Mouse (Mus musculus): ENCODE data around the gene Slc25a33.
"Not testable (repeated sequence)": the region's sequence is repeated elsewhere in the genome, so short reads cannot be mapped to it uniquely, and the experiment has no call there.

Gene Slc25a33

DNA sequence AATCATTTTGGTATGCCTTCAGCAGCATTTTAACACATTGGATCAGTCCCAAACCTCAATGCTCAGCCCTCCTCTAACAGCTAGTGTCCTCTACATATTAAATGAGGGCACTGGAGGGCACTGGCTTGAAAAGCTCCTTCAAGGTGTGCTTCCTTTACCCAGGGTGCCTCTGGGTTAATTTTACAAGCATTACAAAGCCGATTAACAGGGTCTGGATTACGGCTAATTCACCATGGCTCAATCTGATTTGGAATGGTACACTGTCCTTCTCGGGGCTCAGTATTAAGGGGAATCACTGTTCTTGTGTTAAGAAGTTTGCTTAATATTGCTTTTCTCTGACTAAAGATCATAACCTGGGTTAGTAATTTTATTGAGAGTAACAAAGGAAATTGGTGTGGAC lies 21.2 kb downstream of the Slc25a33 start:
- DNase-seq = no peak

DNA sequence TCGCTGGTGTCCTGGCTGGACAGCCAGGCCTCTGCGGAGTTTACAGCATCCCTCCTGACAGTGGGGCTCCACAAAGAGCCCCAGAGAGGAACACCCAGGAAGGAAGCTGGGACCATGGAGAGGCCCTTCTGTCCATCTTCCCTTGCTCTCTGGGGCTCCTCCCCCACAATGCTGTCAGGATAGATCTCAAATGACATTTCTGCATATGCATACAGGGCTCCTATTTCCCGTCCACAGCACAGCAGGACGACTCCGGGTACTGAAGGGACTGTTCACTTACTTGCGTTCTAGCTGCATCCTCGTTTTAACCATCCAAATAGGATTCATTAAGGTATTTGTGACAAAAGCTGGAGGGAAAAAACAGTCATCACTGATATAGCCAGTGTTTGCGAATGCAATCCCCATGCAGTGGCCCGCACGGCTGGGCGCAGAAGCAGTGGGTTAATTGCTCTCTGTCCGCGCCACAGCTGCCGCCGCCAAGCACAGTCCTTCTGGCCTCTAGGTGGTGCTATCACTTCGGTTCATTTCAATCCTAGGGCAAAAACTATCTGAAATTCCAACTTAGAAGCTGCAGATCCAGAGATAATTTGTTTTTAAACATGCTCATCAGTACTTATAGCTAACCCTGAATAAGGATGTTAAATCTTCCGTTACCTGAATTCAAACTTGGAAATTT lies 21.8 kb downstream of the Slc25a33 start:
- peak in 1 of 2 experiments; percentile 47 for DNase-seq

DNA sequence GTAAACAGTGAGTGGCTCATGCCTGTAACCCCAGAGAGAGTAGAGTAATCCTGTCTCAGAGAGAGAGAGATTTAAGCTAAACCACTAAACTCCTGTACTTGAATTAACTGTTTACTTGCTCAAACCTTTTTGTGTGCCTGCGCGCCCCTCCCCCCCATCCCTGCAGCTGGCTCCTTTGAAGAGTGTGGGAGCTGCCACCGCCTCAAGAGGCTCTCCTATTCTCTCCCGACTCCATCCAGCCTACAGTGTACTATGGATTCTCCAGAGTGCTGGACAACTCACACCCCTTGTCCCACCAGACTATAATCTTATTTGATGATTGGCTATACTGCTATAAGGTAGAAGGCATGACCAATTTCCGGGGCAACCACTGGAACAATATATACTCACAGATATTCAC lies 23.4 kb downstream of the Slc25a33 start:
- DNase-seq = no peak

DNA sequence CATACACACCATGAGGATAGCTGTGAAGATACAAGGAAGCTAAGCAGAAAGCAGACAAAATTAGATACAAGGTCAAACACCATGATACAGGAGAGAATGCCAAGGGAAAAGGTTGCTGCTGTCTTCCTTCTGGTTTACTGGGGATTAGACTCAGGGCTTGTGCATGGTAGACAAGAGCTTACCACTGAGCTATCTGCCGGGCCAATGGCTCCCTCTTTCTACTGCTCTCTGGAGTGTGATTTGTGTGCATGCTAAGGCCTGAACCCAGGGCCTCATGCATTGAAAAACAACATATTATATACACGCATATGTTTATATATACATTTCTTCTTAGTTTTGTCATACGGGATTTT lies 24.4 kb downstream of the Slc25a33 start:
- DNase-seq = not testable (repeated sequence)

DNA sequence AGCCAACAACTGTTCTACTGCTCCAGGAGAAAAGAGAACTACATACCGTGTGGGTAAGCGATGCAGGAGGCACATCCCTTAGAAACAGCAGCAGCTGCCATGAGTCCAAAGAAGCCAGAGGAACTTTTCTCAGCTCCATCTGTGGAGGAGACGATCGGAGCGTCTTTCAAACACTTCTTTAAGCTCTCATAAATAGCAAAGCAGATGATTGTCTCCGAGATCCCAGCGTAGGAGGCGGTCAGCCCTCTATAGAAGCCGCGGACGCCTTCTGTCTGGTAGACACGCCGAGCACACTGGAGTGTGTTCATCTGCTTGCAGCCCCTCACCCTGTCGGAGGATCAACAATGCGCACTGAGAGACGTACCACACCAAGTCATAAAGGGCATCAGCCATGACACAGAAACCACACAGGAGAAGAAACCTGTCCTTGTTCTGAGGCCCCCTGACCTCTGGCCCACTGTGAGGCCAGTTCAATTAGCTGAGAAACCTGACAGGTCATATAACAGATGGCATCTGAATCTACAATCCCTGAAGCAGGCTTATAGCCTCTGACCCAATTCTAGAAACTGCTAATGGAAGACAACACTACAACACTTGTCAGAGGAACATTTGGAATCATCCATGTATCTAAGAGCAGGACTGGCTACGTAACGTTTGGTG lies 24.9 kb downstream of the Slc25a33 start:
- no peak for DNase-seq

DNA sequence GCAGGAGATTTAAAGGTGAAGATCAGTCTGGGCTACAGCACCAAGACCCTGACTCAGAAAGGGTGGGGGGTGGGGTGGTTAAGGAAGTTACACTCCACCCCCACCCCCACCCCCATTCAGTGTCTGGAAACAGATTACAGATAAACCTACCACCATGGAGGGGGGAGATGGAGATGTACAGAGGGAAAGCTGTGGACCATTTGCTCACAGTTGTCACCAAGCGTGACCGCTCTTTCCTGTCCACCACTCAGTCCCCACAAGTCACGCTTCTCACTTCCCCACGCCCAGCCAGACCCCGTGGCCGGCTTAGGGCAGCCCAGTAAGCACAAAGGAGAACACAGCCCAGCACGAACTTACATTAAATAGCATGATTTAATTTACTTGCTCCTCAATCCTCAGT lies 30.0 kb downstream of the Slc25a33 start:
- no peak for DNase-seq

DNA sequence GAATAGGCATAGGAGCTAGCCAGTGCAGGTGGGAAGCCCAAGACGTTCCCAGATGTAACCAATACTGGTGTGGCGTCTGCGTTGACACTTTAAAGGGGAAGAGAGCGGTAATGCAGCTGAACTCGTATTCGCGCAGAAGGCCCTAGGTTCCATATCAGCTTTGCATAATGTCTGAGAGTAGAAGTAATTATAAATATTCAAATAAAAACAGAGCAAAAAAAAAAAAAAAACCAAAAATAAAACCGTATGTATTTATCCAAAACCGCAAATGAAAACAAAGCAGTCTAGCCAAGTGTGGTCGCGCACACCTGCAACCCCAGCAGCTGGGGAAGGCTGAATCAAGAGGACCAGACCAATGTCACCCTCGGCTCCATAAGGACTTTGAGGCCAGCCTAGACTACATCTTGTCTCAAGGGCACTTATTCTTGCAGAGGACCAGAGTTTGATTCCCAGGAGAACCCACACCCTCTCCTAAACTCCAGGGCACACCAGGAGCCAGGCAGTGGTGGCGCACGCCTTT lies 32.0 kb downstream of the Slc25a33 start:
- no peak for DNase-seq

DNA sequence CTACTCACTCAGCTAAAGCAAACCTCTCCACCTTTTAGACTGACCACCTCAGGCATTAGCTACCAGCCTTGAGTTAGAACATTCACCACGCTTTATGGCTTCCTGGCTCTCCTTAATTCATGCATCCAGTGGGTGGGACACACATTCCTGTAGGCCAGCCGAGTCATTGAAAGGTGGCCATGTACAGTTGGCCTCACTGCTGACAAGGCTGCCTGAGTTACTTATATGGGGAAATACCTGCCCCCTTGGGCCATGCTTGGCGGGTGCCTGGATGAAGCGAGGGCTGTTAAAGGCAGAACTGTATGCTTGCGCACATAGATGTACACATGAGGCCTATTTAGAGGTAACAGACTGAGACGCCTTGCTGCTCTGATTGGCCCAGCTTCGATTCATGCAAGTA lies 33.8 kb downstream of the Slc25a33 start:
- no peak for DNase-seq

DNA sequence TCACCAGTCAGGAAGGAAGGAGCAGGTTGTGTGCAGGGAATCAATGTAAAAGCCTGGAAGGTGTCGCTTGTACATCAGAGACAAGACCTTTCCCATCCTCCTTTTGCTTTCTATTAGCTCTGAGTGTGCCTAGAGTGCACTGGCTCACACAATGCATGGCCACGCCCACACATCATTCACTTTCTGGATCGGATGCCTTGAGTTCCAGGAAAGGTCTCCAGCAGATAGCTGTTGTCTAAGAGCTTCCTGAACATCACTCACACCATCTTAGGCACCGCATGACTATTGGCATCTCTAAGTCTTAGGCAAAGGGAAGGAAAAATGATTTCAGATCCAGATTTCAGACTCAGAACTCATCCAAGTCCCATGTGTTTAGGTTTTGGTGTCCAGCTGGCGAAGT lies 34.6 kb downstream of the Slc25a33 start:
- no peak for DNase-seq

DNA sequence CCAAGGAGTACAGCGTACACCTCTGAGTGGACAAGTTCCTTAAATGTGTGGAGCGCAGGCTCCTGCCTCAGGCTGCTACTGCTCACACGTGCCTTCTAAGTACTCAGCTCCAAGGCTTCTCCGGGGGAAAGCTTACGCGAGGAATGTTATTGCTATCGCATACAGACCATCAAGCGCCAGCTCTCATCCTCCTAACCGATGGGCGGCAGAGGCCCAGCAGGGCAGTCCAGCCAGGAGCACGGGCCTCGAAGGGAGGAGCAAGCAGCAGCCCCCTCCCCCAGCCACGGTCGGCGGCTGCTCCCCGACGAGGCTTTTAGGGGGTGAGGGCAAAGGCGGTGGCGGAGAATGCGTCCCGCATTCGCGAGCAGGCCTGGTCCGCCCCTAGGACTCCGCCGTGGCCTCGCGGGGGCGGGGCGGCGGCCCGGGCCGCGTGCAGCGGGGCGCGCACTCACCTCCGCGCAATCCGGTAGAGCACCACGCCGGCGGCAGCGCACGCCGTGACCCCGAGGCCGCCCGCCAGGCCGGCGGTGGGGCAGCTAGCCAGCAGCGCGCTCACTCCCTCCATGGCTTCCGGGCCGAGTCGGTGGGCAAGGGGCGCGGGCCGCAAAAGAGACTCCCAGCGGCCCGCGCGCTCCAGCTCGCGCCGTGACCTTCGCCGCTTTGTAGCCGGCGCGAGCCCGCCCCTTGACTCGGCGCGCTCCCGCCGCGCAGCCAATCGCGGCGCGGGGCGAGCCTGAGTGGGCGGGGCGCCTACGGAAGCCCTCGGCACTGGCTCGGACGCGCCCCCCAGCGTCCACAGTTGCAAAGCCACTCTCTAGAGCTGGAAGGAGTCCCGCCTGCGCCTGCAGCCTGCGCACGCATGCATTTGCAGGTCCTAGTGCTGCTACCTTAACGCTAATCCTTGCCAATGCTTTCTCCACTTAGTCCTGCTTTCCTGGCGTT lies 36.4 kb downstream of the Slc25a33 start, which contains the start of gene Tmem201:
Gene Tmem201 (minus strand): TSS at position 662 of the 942 bp plus-strand sequence.
- DNase-seq = peak; percentile 88 to 98

DNA sequence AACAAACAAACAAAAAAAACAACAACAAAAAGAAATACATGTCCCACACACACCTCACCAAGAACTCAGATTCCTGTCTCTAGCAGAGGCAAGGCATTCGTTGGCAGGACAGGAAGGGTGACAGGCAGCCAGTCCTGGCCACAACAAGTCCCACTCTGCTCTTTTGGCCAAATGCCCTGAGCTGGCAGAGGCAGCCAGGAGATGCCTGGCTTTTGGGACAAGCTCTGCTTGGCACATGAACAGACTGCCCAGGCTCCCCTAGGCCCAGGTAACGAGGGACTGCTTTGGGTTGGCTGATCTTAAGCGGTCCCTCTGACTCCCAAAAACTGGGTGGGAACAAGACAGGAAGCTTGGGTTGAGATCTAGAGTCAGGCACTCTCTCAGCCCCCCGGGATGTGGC lies 37.5 kb downstream of the Slc25a33 start:
- no peak for DNase-seq

DNA sequence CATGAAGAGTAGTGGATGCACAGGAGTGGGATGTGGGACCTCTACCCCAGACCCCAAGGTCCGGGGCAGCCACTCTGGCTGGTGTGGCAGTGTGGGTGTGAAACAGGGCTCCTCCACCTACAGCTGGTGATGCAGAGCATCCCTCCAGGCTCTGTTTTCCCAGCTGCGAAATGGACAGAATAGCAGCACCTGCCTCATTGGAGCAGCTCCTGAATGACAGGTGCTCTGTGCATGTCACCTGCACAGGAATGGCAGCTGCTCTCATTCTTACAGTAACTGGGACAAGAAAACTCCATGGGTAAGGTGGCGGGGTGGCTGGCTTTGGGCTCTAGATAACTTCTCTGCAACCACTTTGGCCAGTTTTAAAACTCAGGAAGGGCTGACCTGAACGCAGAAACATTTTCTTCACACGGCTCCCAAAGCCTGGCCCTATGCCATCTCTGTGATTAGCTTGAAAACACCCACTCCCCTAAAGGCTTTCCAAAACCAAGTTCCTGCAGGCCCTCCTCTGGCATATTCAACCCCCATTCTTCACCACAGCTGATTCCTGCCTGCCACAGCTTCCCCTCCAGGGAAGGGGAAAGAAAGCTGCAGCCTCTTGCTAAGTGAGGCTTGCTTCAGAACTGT lies 38.3 kb downstream of the Slc25a33 start:
- no peak for DNase-seq

DNA sequence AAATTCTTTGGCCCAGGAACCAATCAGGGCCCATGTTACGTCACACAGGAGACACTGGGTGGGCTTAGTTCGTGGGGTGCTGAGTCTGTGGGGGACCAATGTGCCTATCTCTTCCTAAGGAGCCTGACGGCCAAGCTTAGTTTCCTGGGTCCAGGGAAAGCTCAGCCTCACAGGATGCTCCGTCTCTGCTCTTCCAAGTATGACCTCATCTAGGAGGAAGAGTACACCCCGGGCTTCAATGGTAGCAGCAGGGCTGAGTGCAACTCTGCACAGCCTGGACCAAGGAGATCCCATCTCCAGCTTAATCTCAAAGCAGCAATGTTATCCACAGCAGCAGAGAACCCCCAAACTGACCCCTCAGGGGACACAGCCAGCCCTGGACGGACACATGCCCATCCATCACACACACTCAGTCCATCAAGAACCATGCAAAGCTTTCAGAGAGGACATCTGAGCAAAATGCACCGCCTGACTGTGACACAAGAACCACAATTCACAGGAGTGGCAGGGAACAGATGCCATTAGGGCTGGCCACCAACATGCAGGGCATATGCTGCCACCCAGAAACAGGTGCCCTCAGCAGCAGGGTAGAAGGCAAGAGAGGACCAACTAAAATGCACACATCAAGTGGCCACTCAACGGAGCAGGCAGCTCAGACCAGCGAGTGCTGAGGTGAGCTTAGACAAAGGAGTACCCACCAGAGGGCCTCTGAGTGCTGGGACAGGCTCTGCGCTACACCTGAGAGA lies 39.2 kb downstream of the Slc25a33 start:
- no peak for DNase-seq

DNA sequence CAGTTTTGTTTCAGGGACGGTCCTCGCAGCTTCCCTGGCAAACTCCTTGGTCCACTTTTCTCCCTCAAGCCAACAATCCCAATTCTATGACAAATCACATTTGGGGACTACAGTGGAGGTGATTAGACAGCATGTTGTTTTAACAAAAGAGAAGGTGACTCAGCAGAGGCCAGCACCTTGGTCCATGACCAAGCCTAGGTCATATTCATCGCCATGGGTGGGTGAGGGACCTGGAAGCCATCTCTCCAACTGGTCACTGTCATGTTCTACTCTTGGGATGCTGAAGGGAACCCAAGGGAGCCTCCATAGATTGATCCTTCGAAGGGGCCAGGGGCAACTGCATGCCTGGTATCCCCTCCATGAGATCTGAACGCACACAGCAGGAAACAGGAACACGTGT lies 39.8 kb downstream of the Slc25a33 start:
- DNase-seq = no peak

DNA sequence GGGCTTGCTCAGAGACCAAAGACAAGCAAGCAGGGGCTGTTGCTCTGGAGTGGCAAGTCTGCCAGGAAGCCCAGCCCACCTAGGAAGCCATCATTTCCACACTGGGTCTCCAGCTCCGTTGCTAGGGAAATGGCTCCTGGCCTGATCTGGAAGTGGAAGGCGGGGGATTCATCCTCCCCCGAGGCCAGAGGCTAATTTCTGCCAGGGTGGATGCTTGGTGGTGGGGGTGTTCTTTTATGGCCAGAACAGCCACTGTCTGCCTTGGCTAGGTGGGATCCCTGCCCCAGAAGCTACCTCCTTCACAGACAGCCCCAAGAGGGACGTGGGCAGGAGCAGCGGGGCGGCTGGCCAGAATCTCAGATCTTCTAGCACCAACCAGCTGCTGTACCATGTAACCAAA lies 40.3 kb downstream of the Slc25a33 start:
- DNase-seq = no peak

DNA sequence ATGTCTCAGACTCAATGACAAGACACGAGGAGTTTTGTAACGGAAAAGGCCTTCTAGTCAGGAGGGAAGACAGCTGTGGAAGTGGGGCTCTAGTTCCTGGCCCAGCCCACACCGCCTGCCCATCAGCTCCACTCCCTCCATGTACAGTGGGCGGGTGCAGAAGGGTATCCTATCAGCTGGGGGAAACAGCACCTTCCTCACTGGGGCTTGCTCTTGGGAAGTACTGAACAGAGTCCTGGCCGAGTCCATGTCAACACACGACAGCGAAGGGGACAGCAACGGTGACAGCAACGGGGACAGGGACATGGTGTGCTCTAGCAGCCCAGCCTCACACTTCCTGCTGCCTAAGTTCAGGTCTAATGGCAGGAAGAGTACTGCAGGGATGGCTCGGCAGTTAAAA lies 41.3 kb downstream of the Slc25a33 start:
- no peak for DNase-seq

DNA sequence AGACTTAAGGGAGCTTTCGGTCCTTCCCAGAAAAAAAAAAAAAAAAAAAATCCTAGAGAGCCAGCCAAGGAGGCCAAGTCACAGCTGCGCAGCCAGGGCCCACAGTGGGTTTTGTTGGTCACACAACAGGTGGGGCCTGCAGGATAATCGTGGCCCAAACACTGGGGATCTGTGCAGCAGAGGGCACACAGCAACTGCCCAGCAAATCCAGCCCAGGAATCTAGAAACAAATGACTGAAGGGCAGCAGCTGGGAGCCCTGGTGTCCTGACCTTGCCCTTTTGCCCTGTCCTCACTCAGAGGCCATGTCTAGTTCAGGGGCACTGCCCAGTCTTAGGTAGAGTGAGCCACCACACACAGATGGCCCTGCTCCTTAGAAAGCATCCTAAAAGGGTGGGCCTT lies 41.8 kb downstream of the Slc25a33 start:
- no peak for DNase-seq

DNA sequence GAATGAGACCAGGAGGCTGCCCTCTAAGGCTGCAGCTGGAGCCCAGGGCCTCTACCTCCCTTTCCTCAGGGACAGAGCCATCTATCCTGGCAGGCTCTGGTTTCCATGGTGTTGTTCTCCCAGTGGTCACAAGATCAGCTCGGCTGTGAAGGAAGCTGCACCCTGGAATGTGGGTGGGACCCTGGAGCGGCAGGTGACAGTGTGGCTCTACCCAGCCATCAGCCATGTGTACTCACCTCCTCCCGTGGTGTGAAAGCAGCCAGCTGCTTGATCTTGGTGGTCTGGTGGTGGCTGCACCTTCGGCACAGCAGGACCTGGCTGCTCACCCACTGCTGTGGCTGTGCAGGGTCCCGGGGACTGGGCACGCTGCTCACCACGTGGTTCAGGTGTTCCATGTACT lies 43.2 kb downstream of the Slc25a33 start:
- no peak for DNase-seq

DNA sequence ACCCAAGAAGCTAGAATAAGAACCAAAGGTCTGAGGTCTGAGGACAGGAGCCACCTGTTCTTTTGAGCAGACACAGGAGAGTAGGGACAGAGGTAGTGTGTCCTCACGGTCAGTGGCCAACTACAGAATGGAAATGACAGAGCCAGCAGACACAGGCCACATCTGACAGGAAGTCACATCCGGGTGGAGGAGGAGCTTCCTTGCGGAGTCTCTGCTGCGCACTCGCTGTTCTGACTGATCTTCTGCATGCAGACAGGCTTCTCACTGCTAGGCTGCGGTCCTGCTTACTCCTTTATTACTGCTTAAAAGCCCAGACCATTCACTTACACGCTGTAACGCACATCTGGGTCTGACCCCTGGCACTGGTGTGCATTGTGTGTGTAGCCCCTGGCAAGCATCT lies 45.3 kb downstream of the Slc25a33 start:
- no peak for DNase-seq

DNA sequence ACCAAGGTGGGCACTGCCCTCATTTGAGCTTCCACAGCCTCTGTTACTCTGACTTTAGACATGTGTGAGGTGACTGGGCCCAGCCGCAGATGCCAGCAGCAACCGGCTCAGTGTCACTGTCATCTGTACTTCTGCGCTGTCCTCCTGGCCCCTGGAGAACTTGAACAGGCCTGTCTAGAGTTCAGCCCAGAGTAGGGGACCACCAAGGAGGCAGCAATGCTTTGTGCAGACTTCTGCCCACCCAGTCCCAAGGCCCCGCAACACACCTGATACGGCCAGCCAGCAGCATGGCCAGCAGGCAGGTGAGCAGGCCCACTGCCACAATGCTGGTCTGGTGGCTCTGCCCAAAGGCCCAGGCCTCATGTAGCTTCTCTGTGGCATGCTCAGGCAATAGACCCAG lies 46.4 kb downstream of the Slc25a33 start:
- no peak for DNase-seq

DNA sequence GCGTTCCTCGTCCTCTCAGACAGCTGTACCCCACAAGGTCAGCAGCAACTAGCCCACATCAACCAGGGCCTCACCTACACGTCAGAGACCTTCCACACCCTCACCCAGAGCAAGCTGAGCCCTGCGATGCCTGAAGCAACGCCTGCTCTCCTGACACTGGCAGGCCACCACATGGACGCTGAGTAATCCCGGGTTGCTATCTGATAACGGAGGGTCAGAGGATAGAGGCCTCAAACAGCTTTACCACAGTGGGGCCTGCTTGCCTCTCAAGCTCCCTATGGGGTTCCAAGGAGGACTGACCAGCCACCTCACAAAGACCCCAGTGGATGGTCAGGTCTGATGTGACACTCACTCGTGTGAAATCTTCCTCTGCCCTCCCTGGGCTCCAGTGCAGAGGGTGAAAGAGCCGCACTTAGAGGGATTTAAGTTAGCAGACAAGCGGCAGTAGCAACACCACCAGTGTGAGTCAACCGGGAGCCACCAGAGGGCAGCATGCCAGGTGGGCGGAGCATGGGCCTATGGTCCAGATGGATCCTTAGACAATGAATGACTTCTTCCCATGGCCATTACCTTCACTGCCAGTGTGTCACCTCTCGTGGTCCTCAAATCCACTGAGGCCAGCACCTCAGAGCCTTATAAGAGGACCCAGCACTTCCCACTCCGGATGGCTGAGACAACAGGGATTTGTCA lies 48.3 kb downstream of the Slc25a33 start:
- peak; percentile 40 to 71 for DNase-seq

Data from spleen, adult 18-20 months (tissue).